Mouse (Mus musculus) cerebellum, adult 9-11 months (tissue): ENCODE measurements around the gene Cmklr1.

Experiments
- DNase-seq: peaks from one replicate; pipeline ENCODE4 v3.0.0; 2022

The Cmklr1 gene

GRCm38 (mm10) chr5:113650035-113650865 is at the start of gene Cmklr1:
Cmklr1 (minus strand) TSS chr5:113650426.
- no peak for DNase-seq

GRCm38 (mm10) chr5:113694415-113694814 is 44.2 kb upstream of the Cmklr1 start:
- DNase-seq: no peak

DNA sequence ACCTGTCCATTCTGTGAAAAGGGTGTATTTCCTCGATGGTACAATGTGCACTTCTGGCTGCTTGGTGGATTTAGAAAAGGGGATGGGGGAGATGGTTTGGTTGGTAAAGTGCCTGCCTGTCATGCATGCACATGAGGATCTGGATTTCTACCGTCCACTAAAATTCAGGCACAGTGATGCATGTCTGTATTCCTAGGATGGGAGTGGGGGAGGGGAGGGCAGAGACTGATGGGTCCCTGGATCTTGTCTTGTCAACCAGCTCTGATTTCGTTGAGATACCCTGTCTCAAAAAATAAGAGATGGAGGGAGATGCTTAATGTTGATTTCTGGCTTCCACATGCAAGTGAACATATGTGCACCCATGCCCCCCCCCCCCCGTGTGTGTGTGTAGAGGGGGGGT is 43.8 kb upstream of the Cmklr1 start:
- DNase-seq: no peak

- DNase-seq: peak; percentile 55
These were observed 43.0 kb upstream of the Cmklr1 start for GRCm38 (mm10) chr5:113693196-113693755.

DNA sequence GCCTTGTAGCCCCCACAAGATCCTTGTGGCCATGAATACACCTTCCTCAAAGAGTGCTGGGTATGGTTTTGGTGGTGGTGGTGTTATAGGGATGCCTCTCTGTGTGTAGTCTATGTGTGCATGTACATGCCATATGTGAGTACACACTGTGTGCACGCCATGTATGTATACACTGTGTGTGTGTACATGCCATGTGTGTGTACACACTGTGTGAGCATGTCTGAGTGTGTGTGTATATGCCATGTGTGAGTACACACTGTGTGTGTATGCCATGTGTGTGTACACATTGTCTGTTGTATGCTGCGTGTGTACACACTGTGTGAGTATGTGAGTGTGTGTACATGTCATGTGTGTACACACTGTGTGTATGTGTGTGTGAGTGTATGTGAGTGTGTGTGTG is 40.6 kb upstream of the Cmklr1 start:
- DNase-seq: no peak

DNA sequence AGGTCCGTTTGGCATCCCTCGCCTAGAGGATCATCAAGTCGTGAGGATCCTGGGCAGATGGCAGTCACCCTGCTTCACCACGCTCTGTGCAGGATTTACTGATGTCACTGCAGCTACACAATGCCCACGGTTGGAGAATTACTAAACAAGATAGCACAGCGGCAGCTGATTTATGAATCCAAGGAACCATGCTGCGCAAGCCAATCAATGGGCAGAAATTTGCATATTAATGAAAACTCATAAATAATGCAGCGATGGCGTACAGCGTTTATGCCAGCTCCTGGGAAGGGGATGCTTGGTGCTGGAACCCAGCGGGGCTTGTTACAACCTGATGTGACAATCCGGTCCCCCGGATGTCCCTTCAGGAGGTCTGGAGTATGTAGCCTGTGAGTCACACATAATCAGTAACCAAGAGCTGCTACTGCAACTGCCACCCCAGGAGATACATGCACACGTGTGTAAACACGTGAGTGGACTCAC is 39.9 kb upstream of the Cmklr1 start:
- peak; percentile 65 for DNase-seq

GRCm38 (mm10) chr5:113687514-113687913 is 37.3 kb upstream of the Cmklr1 start:
- no peak for DNase-seq

DNA sequence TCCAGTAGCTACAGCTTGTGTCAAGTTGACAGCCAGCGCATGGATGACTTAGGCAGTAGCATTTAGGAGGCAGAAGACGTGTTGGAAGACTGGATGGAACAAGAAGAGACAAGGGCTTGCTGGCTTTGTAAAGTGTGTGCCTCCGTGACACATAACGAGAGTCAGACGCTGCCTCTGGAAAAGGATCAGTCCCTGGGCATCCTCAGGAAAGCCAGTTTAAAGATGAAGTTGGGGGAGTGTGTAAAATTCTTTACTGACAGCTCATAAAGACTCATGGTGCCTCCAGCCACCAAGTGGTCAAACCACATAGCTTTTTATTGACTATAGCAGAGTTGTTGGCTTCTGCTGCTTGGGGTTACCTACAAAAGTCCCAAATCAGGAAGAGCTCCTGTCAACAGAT is 35.2 kb upstream of the Cmklr1 start:
- DNase-seq: no peak

DNA sequence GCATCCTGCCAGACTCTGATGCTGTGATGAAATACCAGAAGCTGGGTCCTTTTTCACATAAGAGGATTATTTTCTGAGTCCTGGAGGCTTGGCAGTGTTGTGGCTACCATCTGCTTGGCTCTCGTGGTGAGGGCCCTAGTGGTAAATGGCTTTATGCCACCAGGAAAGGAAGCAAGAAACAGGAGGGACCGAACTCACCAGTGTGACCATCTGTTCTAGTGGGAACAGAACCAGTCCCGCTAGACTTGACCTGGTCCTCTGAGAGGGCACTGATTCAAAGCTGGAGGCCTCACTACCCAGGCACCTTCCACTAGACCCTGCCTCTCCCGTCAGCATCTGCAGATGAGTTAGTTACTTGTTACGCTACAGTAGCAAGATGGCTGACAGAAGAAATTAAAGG is 33.0 kb upstream of the Cmklr1 start:
- DNase-seq: peak; percentile 96

GRCm38 (mm10) chr5:113682472-113682871 is 32.2 kb upstream of the Cmklr1 start:
- no peak for DNase-seq

DNA sequence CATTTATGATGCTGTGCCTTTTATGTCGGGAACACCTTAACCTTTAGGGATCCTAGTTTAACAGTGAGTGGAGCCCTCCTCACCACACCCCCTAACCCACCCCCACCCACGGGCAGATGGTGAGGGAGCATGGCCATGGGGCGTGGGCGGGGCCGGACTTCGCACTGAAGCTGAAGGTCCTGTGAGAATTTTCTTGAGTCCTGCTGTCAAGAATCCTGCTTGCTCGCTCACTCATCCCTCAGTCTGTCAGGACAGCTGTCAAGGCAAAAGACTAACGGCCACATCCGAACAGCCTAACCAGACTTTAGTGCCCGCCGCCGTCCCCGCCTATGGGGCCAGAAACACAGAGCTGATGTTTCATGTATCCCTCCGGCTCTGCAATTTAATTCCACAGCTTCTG is 31.0 kb upstream of the Cmklr1 start:
- DNase-seq: peak; percentile 63

DNA sequence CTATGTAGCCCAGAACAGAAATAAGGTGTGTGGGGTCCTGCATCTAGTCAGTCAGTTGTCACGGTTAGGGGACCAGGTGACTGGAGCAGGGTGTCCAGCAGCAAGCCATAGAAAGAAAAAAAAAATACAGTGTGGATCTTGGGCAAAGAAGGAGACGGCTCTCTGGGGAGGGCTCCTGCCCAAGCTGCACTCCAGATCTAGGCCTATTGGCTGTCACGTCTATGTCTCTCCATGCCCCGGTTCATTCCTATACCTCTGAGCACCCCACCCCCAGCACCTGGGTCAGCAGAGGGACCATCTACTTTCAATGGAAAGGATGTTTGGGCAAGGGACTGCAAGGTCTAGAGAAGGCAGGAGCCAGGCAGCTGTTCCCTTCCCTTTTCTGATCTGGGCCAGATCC is 29.3 kb upstream of the Cmklr1 start:
- DNase-seq: no peak

DNA sequence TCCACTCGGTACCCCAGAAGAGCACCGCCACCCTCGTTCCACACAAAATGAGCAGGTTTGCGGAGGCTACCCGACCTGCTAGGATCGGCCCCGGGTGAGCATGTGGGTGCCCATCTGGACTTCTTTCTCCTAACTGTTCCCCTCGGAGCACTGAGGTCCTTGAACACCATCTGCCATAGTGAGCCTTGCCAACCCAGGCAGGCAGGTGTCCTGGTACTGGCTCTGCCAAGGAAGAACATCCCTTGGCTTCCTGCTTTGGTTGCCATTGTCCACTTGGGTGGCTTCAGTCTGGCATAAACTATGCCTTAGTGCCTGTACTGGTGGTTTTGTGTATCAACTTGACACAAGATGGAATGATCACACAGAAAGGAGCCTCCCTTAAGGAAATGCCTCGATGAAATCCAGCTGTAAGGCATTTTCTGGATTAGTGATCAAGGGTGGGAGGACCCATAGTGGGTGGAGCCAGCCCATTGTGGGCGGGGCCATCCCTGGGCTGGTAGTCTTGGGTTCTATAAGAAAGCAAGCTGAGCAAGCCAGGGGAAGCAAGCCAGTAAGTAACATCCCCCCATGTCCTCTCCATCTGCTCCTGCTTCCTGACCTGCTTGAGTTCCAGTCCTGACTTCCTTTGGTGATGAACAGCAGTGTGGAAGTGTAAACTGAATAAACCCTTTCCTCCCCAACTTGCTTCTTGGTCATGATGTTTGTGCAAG is 28.7 kb upstream of the Cmklr1 start:
- peak; percentile 99 for DNase-seq

DNA sequence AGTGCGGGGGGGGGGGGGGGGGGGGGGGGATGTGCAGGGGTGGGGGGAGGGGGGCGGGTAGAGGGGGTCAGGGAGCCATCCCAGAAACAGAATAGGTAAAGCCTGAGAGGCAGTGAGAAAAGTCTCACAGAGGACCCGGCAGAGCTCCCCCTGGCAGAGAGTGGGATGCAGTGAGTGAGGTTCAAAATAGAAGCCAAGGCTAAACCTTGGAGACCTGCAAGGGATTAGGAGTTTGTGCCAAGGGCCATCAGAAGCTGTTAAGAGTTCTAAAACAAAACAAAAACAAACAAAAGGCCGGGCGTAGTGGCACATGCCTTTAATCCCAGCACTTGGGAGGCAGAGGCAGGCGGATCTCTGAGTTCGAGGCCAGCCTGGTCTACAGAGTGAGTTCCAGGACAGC is 27.3 kb upstream of the Cmklr1 start:
- DNase-seq: peak; percentile 59

DNA sequence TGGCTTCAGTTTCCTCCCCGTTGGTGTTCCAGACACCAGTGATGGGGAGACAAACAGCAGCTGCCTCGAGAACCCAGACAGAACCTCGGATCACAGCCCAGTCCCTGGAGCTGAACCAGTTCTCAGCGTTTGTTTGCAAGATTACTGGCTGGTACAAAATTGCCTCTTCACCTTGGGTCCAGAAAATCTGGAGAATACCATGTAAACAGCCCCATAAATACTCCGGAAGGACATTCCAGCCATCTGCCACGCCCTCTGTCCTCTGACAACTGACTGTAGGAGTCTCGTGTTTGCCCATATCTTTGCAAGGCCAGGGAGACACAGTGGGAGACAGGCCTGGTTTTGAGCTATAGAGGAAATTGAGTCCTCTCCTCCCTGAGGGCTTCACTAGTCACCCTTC is 24.6 kb upstream of the Cmklr1 start:
- peak; percentile 69 for DNase-seq

DNA sequence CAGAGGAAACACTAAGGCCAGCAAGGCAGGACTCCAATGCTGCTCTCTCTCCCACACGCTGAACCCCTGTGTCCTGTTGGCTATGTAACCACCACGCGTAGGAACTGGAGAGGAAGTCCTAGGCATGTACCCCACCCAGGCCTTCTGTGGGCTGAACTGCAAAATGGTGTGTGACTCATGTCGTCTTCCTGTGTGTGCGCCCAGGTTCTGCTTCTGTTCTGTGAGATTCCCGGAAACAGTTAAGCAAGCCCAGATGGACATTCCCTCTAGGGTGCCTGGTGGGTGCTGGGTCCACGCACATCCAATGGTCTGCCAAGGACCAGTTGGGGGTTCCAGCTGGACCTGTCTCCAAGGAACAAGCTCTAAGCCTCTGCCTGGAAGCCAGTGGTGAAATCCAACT is 22.2 kb upstream of the Cmklr1 start:
- no peak for DNase-seq

GRCm38 (mm10) chr5:113670597-113670996 is 20.4 kb upstream of the Cmklr1 start:
- no peak for DNase-seq

- no peak for DNase-seq
These were observed 19.9 kb upstream of the Cmklr1 start for GRCm38 (mm10) chr5:113670110-113670509.

DNA sequence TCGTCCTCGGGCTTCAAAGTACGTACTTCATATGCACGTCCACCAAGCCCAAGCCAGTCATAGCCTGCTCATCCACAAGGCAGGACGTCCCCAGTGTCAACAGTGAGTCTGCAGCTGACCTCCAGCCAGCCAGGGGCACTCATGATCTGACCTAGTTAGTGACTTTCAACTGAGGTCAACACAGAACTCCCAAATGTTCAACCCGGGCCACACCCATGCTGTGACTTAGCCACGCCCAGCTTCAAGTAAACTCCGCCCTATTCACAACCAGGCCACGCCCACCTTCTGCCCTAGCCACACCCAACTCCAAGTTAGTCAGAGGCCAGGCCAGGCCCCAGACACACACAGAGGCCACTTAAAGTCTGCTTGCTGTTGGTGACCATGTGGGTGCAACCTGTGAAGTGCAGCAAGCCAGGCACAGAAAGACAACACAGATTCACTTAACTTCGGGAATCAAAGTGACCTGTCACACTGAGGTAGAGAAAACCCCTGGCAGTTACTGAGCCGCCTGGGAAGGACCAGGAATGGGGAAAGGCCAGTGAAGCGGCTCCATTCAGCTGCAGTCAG is 14.5 kb upstream of the Cmklr1 start:
- no peak for DNase-seq

DNA sequence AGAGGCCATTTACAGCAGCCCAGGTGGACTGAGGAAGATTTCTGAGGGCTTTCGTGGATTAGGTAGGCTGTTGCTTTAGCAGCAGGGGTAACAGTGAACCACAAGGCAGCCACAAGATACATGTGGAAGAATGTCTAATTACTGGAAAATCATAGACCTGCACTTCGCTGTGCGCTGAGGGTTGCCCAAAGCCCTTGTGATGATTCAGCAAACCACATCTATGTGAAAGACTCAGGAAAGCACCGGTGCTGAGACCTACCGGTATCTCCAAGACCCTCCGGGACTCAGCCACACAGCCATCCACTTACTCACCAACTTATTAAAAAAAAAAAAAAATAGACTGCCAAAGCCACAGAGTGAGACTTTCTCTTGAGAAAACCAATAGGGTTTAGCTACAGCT is 13.9 kb upstream of the Cmklr1 start:
- DNase-seq: no peak

DNA sequence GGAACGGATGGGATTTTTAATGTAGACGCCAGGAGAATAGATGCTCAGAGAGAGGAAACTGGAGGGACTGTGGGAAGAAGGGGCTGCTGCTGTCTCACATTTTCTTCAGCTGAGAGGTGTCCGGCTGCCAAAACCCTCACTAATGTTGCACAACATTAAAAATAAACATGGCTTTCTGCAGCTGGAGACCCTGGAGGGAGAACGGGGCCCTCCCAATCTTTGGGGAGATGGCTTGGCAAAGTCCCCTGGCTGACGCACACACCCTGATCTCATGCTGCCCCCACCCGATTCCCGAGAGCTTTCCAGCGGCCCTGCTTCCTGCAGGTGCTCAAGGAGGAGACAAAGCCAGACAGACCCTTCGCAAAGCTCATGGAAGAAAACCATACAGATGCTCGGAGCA is 10.6 kb upstream of the Cmklr1 start:
- DNase-seq: no peak

DNA sequence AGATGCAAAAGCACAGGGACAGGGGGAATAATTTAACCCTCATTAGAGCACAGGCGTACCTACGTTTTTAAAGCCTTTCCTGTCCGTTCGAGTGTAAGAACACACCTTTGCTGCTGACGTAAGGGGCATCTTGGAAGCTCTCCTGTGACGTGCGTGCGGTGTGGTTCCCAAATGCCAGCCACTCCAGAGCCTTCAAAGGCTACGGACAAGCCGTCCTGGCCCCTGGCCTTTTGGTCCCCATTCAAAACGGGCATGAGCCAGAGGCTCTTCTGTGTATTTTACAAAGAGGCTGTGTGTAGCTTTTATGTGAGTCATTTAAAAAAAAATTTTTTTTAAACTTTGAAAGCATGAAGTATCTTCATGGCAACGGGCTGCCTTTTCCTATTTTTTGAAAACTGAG is 4.6 kb upstream of the Cmklr1 start:
- DNase-seq: no peak

GRCm38 (mm10) chr5:113654206-113654605 is 4.0 kb upstream of the Cmklr1 start:
- no peak for DNase-seq

DNA sequence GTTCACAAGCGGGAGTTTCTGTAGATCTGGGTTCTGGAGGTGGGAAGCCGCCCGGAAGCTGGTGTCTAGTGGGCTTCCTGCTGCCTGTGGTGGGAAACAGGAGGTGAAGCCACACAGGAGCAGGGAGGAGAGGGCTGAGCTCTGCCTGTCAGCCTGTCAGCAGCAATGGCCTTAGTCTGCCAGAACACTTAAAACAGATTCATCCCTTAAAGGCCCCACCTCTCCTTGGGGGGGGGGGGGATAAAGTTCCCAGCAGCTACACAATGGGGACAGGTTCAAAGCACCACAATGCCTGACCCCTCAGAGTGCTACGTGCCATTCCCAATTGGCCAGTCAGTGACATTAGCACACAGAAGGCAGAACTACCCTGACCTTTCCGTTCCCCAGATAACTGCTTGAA is 2.0 kb upstream of the Cmklr1 start:
- no peak for DNase-seq
